Mouse (Mus musculus): ENCODE measurements around the gene Cers2. TPM values are rescaled to one million over a fixed set of nuclear protein-coding genes. Genes with fewer than 3 reads are reported as not detected.
"Not testable (repeated sequence)": the region's sequence is repeated elsewhere in the genome, so short reads cannot be mapped to it uniquely, and the experiment has no call there.

The Cers2 gene
- polyA plus RNA-seq, 1 experiment from 2014 or later = 75.0 TPM

- not testable (repeated sequence) for H3K9ac ChIP-seq (replicated peaks; ENCODE audit: low read depth, low read length); H3K4me1 ChIP-seq (ENCODE audit: control insufficient read depth, insufficient read depth, low read length); H3K4me2 ChIP-seq (ENCODE audit: low read depth, low read length); H3K4me3 ChIP-seq (ENCODE audit: low read depth, low read length); H3K27me3 ChIP-seq (ENCODE audit: control insufficient read depth, insufficient read depth, low read length); H3K27ac ChIP-seq (ENCODE audit: low read depth, low read length); H3K9me3 ChIP-seq (ENCODE audit: control insufficient read depth, low read length); ATAC-seq (ENCODE audit: low read depth)
- WGBS = 96% methylated on average over 9 of the region's 9 CpGs
- peaks cover 69% of the 10 kb centered on the region for H3K36me3 ChIP-seq (ENCODE audit: control insufficient read depth, insufficient read depth, low read length)
Measured at GRCm38 (mm10) chr3:95343356-95344000, 28.9 kb downstream of the Cers2 start.

DNA sequence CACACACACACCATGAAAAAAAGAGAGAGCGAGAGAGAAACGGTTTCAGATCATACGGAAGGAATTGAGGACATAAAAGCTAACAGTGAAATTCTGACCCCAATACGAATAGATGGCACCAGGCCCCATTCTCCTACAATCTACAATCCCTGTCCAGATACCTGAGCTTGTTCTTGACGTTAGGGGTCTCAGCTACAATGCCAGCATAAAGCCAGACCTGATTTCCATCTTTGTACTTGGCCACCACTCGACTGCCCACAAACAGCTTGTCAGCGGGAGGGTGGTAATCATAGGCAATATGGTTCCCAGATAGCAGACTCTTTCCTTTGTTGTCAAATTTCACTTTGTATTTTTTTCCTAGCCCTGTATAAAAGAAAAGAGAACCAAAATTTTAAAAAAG, 31.9 kb downstream of the Cers2 start:
- no peaks in the 10 kb centered on the region for H3K27me3 ChIP-seq (ENCODE audit: control insufficient read depth, insufficient read depth, low read length)
- H3K9ac ChIP-seq (replicated peaks; ENCODE audit: low read depth, low read length) = no peak overlapping the region
- no peaks in the 10 kb centered on the region for H3K9me3 ChIP-seq (ENCODE audit: control insufficient read depth, low read length)
- H3K4me2 ChIP-seq (ENCODE audit: low read depth, low read length) = no peak overlapping the region
- no peak for ATAC-seq (ENCODE audit: low read depth)
- no peak overlapping the region for H3K4me3 ChIP-seq (ENCODE audit: low read depth, low read length)
- peaks cover 54% of the 10 kb centered on the region for H3K36me3 ChIP-seq (ENCODE audit: control insufficient read depth, insufficient read depth, low read length)
- no peak overlapping the region for H3K27ac ChIP-seq (ENCODE audit: low read depth, low read length)
- 93% methylated on average over 7 of the region's 7 CpGs for WGBS
- H3K4me1 ChIP-seq (ENCODE audit: control insufficient read depth, insufficient read depth, low read length) = no peaks in the 10 kb centered on the region

- H3K27ac ChIP-seq (ENCODE audit: low read depth, low read length); H3K4me2 ChIP-seq (ENCODE audit: low read depth, low read length); ATAC-seq (ENCODE audit: low read depth); H3K4me1 ChIP-seq (ENCODE audit: control insufficient read depth, insufficient read depth, low read length); H3K9me3 ChIP-seq (ENCODE audit: control insufficient read depth, low read length); H3K4me3 ChIP-seq (ENCODE audit: low read depth, low read length); H3K27me3 ChIP-seq (ENCODE audit: control insufficient read depth, insufficient read depth, low read length); H3K9ac ChIP-seq (replicated peaks; ENCODE audit: low read depth, low read length): not testable (repeated sequence)
- peaks cover 45% of the 10 kb centered on the region for H3K36me3 ChIP-seq (ENCODE audit: control insufficient read depth, insufficient read depth, low read length)
- 96% methylated on average over 4 of the region's 5 CpGs for WGBS
Measured at GRCm38 (mm10) chr3:95348343-95348742, 33.8 kb downstream of the Cers2 start.

- H3K27me3 ChIP-seq (ENCODE audit: control insufficient read depth, insufficient read depth, low read length) = no peaks in the 10 kb centered on the region
- H3K4me1 ChIP-seq (ENCODE audit: control insufficient read depth, insufficient read depth, low read length) = no peaks in the 10 kb centered on the region
- peaks cover 49% of the 10 kb centered on the region for H3K36me3 ChIP-seq (ENCODE audit: control insufficient read depth, insufficient read depth, low read length)
- H3K9ac ChIP-seq (replicated peaks; ENCODE audit: low read depth, low read length) = no peak overlapping the region
- no peak overlapping the region for H3K4me2 ChIP-seq (ENCODE audit: low read depth, low read length)
- no peak for ATAC-seq (ENCODE audit: low read depth)
- H3K27ac ChIP-seq (ENCODE audit: low read depth, low read length) = no peak overlapping the region
- no peaks in the 10 kb centered on the region for H3K9me3 ChIP-seq (ENCODE audit: control insufficient read depth, low read length)
- no peak overlapping the region for H3K4me3 ChIP-seq (ENCODE audit: low read depth, low read length)
Measured at GRCm38 (mm10) chr3:95349491-95349890, 34.9 kb downstream of the Cers2 start.

- WGBS = 31% methylated on average over 9 of the region's 19 CpGs
- not testable (repeated sequence) for H3K9me3 ChIP-seq (ENCODE audit: control insufficient read depth, low read length)
Measured at GRCm38 (mm10) chr3:95355911-95356544, 41.4 kb downstream of the Cers2 start.

DNA sequence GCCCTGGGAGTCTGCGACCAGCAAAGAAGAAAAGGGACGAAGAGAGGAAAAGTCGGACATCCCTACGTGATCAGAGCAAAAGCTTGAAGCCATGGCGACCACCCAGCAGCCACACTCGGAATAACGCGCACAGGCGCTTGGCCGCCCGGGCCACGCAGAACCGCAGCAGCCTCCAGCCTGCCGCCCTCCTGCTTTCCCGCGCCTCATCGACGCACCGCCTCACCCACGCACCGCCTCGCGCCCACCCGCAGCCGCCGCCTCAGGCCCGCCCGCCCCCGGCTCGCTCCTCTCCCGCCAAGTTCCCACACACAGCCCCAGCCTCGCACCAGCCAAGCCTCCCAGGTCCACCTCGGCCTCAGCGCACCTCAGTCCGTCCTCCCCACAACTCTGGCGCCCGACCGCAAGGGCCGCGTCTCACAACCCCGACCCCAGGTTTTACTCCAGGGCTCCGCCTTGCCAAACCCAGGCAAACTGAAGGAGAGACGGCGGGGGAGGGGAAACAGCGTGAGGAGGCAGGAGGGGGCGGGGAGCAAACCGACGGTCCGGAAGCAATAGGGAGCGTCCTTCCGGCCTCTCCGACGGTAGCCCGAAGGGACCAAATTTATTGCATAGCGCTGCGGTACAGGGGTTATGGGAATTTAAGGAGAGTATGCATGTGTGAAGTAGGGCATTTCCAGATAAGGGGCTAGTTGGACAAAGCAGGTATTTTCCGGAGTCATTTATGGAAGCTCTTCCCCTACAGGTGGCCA, 42.3 kb downstream of the Cers2 start, which contains the start of gene Setdb1:
TSS of gene Setdb1 (minus strand) at position 502 of the 749 bp plus-strand sequence.
- H3K9ac ChIP-seq (replicated peaks; ENCODE audit: low read depth, low read length) = peak within 1 kb of the TSS; percentile 42; the same call in 1 of the 2 replicates
- H3K27ac ChIP-seq (ENCODE audit: low read depth, low read length); H3K27me3 ChIP-seq (ENCODE audit: control insufficient read depth, insufficient read depth, low read length); H3K9me3 ChIP-seq (ENCODE audit: control insufficient read depth, low read length); H3K4me1 ChIP-seq (ENCODE audit: control insufficient read depth, insufficient read depth, low read length); H3K36me3 ChIP-seq (ENCODE audit: control insufficient read depth, insufficient read depth, low read length): not testable (repeated sequence)
- peak within 1 kb of the TSS; percentile 35 for H3K4me2 ChIP-seq (ENCODE audit: low read depth, low read length)
- WGBS = under 1% methylated on average over 29 of the region's 57 CpGs
- peak; percentile 97 for ATAC-seq (ENCODE audit: low read depth)
- peak within 1 kb of the TSS; percentile 40 for H3K4me3 ChIP-seq (ENCODE audit: low read depth, low read length)

More at GRCm38 (mm10) chr3:95355911-95356544, 41.4 kb downstream of the Cers2 start:
- ATAC-seq (ENCODE audit: low read depth); H3K36me3 ChIP-seq (ENCODE audit: control insufficient read depth, insufficient read depth, low read length); H3K27ac ChIP-seq (ENCODE audit: low read depth, low read length); H3K4me1 ChIP-seq (ENCODE audit: control insufficient read depth, insufficient read depth, low read length); H3K27me3 ChIP-seq (ENCODE audit: control insufficient read depth, insufficient read depth, low read length); H3K9ac ChIP-seq (replicated peaks; ENCODE audit: low read depth, low read length): not testable (repeated sequence)
- H3K4me2 ChIP-seq (ENCODE audit: low read depth, low read length) = peak overlapping the region; percentile 35; the same call in 1 of the 2 replicates
- peak overlapping the region; percentile 40 for H3K4me3 ChIP-seq (ENCODE audit: low read depth, low read length)

GRCm38 (mm10) chr3:95357746-95358145, 43.2 kb downstream of the Cers2 start:
- Histone ChIP-seq H3K27ac (ENCODE audit: low read depth, low read length) (no peak overlapping the region), H3K4me3 (ENCODE audit: low read depth, low read length) (no peak overlapping the region), H3K4me2 (ENCODE audit: low read depth, low read length) (no peak overlapping the region), H3K9ac (replicated peaks; ENCODE audit: low read depth, low read length) (no peak overlapping the region), H3K27me3 (ENCODE audit: control insufficient read depth, insufficient read depth, low read length) (no peaks in the 10 kb centered on the region), H3K4me1 (ENCODE audit: control insufficient read depth, insufficient read depth, low read length) (no peaks in the 10 kb centered on the region), H3K9me3 (ENCODE audit: control insufficient read depth, low read length) (no peaks in the 10 kb centered on the region), H3K36me3 (ENCODE audit: control insufficient read depth, insufficient read depth, low read length) (peaks cover 8% of the 10 kb centered on the region; the same call in 1 of the 2 replicates)
- no peak for ATAC-seq (ENCODE audit: low read depth)
- WGBS = 94% methylated on average over 2 of the region's 2 CpGs

GRCm38 (mm10) chr3:95360276-95360675, 45.7 kb downstream of the Cers2 start:
- 89% methylated on average over 3 of the region's 3 CpGs for WGBS
- ATAC-seq (ENCODE audit: low read depth); H3K4me3 ChIP-seq (ENCODE audit: low read depth, low read length); H3K27ac ChIP-seq (ENCODE audit: low read depth, low read length); H3K4me1 ChIP-seq (ENCODE audit: control insufficient read depth, insufficient read depth, low read length); H3K9me3 ChIP-seq (ENCODE audit: control insufficient read depth, low read length); H3K9ac ChIP-seq (replicated peaks; ENCODE audit: low read depth, low read length); H3K27me3 ChIP-seq (ENCODE audit: control insufficient read depth, insufficient read depth, low read length); H3K4me2 ChIP-seq (ENCODE audit: low read depth, low read length); H3K36me3 ChIP-seq (ENCODE audit: control insufficient read depth, insufficient read depth, low read length): not testable (repeated sequence)

DNA sequence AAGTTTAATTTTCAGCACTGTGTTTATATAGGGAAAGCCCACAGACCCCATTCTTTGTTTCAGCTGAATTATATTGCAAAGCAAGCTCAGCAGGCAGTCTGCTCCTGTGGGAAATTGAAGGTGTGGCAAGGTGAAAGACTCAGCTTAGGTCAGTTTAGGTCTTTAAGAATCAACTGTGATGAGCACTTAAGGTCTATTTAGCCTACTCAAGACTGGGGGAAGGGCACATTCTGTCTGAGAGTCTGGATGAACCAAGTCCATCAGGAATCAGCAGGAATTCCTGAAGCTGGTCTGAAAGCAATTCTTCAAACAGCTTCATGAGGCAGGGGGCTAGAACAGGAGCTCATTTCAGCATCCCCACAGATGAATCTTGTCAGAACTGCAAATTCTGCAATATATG, 55.5 kb downstream of the Cers2 start:
- Histone ChIP-seq H3K4me3 (ENCODE audit: low read depth, low read length) (no peak overlapping the region), H3K27ac (ENCODE audit: low read depth, low read length) (no peak overlapping the region), H3K9me3 (ENCODE audit: control insufficient read depth, low read length) (no peaks in the 10 kb centered on the region), H3K4me1 (ENCODE audit: control insufficient read depth, insufficient read depth, low read length) (no peaks in the 10 kb centered on the region), H3K27me3 (ENCODE audit: control insufficient read depth, insufficient read depth, low read length) (no peaks in the 10 kb centered on the region), H3K36me3 (ENCODE audit: control insufficient read depth, insufficient read depth, low read length) (no peaks in the 10 kb centered on the region), H3K4me2 (ENCODE audit: low read depth, low read length) (no peak overlapping the region), H3K9ac (replicated peaks; ENCODE audit: low read depth, low read length) (no peak overlapping the region)
- no peak for ATAC-seq (ENCODE audit: low read depth)
